Mouse (Mus musculus): Measurements from ENCODE around the gene Zfp747. TPM values are rescaled to one million over a fixed set of nuclear protein-coding genes. Genes with fewer than 3 reads are reported as not detected.
"Not testable (repeated sequence)": the region's sequence is repeated elsewhere in the genome, so short reads cannot be mapped to it uniquely, and the experiment has no call there.

Gene Zfp747
- polyA plus RNA-seq (2012; rRNA removed) = 7.2 and 10.0 TPM in 2 replicates

- H3K4me1 ChIP-seq (ENCODE audit: control insufficient read depth, insufficient read depth, insufficient read length); H3K27me3 ChIP-seq (ENCODE audit: control insufficient read depth, insufficient read depth, low read length); H3K36me3 ChIP-seq (ENCODE audit: control insufficient read depth, insufficient read depth, low read length): not testable (repeated sequence)
- H3K4me3 ChIP-seq (ENCODE audit: extremely low read depth, insufficient read depth, insufficient read length) = peak within 1 kb of the TSS; percentile 87
- DNase-seq (ENCODE audit: low read depth in 1 of 2, low spot score in 2 of 2) = peak; percentile 91 to 95
- H3K27ac ChIP-seq (ENCODE audit: insufficient read depth, low read length) = peak within 1 kb of the TSS; percentile 84
- peak; percentile 28; the same call in 1 of the 2 replicates for TF ChIP-seq CTCF (IDR thresholded peaks at IDR 0.05; ENCODE audit: extremely low read depth, insufficient read depth, insufficient read length, insufficient replicate concordance)
- peak; percentile 53 for TF ChIP-seq POLR2A (IDR thresholded peaks at IDR 0.05; ENCODE audit: low read depth, low read length)
- WGBS = 2% methylated on average over 49 of the region's 49 CpGs
These were observed at the start of gene Zfp747 for GRCm38 (mm10) chr7:127375271-127376245. TSS of gene Zfp747 (minus strand) at chr7:127376050.

GRCm38 (mm10) chr7:127425291-127425690 lies 49.4 kb upstream of the Zfp747 start:
- 90% methylated on average over 3 of the region's 3 CpGs for WGBS

DNA sequence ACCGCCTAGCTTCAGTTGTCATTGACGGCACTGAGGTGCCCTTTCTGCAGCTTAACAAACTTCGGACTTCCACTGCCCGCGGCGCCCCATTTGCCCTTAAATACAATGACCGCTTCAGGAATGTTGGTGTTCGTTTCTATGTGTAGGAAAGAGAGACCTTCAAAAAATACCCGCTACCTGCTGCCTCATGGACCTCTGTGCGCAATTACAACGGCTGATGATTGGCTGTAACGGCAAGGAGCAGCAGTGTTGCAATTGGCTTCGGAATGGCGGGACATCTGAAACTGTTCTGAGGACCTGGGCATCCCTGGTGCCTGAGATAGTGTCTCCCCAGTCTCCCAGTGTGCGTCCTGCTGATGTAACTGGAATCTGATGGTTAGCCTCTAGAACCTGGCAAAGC lies 46.4 kb upstream of the Zfp747 start:
- no peak for DNase-seq (ENCODE audit: low read depth in 1 of 2, low spot score in 2 of 2)
- Histone ChIP-seq H3K4me3 (ENCODE audit: extremely low read depth, insufficient read depth, insufficient read length) (peak overlapping the region; percentile 51), H3K4me1 (ENCODE audit: control insufficient read depth, insufficient read depth, insufficient read length) (0 out of 2 replicates have a peak, but pooled peaks cover 3% of the 10 kb centered on the region), H3K36me3 (ENCODE audit: control insufficient read depth, insufficient read depth, low read length) (peaks cover 7% of the 10 kb centered on the region), H3K27ac (ENCODE audit: insufficient read depth, low read length) (no peak overlapping the region), H3K27me3 (ENCODE audit: control insufficient read depth, insufficient read depth, low read length) (no peaks in the 10 kb centered on the region)
- WGBS = 2% methylated on average over 15 of the region's 15 CpGs
- TF ChIP-seq POLR2A (IDR thresholded peaks at IDR 0.05; ENCODE audit: low read depth, low read length) (no peak), CTCF (IDR thresholded peaks at IDR 0.05; ENCODE audit: extremely low read depth, insufficient read depth, insufficient read length, insufficient replicate concordance) (no peak)

More at GRCm38 (mm10) chr7:127425291-127425690, 49.4 kb upstream of the Zfp747 start:
- no peak overlapping the region for H3K4me3 ChIP-seq (ENCODE audit: extremely low read depth, insufficient read depth, insufficient read length)
- H3K36me3 ChIP-seq (ENCODE audit: control insufficient read depth, insufficient read depth, low read length) = no peaks in the 10 kb centered on the region
- 0 out of 2 replicates have a peak, but pooled peaks cover 3% of the 10 kb centered on the region for H3K4me1 ChIP-seq (ENCODE audit: control insufficient read depth, insufficient read depth, insufficient read length)
- no peaks in the 10 kb centered on the region for H3K27me3 ChIP-seq (ENCODE audit: control insufficient read depth, insufficient read depth, low read length)
- TF ChIP-seq CTCF (IDR thresholded peaks at IDR 0.05; ENCODE audit: extremely low read depth, insufficient read depth, insufficient read length, insufficient replicate concordance) (no peak), POLR2A (IDR thresholded peaks at IDR 0.05; ENCODE audit: low read depth, low read length) (no peak)
- no peak overlapping the region for H3K27ac ChIP-seq (ENCODE audit: insufficient read depth, low read length)
- DNase-seq (ENCODE audit: low read depth in 1 of 2, low spot score in 2 of 2) = no peak

- Histone ChIP-seq H3K36me3 (ENCODE audit: control insufficient read depth, insufficient read depth, low read length) (peaks cover 7% of the 10 kb centered on the region), H3K27ac (ENCODE audit: insufficient read depth, low read length) (peak within 1 kb of the TSS; percentile 89), H3K4me1 (ENCODE audit: control insufficient read depth, insufficient read depth, insufficient read length) (0 out of 2 replicates have a peak, but pooled peaks cover 3% of the 10 kb centered on the region), H3K27me3 (ENCODE audit: control insufficient read depth, insufficient read depth, low read length) (no peaks in the 10 kb centered on the region), H3K4me3 (ENCODE audit: extremely low read depth, insufficient read depth, insufficient read length) (peak within 1 kb of the TSS; percentile 86)
- TF ChIP-seq CTCF (IDR thresholded peaks at IDR 0.05; ENCODE audit: extremely low read depth, insufficient read depth, insufficient read length, insufficient replicate concordance) (no peak), POLR2A (IDR thresholded peaks at IDR 0.05; ENCODE audit: low read depth, low read length) (peak; percentile 88)
- WGBS = 3% methylated on average over 48 of the region's 48 CpGs
- DNase-seq (ENCODE audit: low read depth in 1 of 2, low spot score in 2 of 2) = peak; percentile 83 to 97
These were observed 45.7 kb upstream of the Zfp747 start, which contains the start of gene Zfp688 for GRCm38 (mm10) chr7:127421388-127422191. TSS of gene Zfp688 (minus strand) at chr7:127422068.

- Histone ChIP-seq H3K4me3 (ENCODE audit: extremely low read depth, insufficient read depth, insufficient read length) (no peak overlapping the region), H3K4me1 (ENCODE audit: control insufficient read depth, insufficient read depth, insufficient read length) (no peaks in the 10 kb centered on the region), H3K36me3 (ENCODE audit: control insufficient read depth, insufficient read depth, low read length) (0 out of 2 replicates have a peak, but pooled peaks cover 1% of the 10 kb centered on the region), H3K27ac (ENCODE audit: insufficient read depth, low read length) (no peak overlapping the region), H3K27me3 (ENCODE audit: control insufficient read depth, insufficient read depth, low read length) (no peaks in the 10 kb centered on the region)
- WGBS = 90% methylated on average over 2 of the region's 2 CpGs
- DNase-seq (ENCODE audit: low read depth in 1 of 2, low spot score in 2 of 2) = no peak
- TF ChIP-seq CTCF (IDR thresholded peaks at IDR 0.05; ENCODE audit: extremely low read depth, insufficient read depth, insufficient read length, insufficient replicate concordance) (no peak), POLR2A (IDR thresholded peaks at IDR 0.05; ENCODE audit: low read depth, low read length) (no peak)
These were observed 35.6 kb upstream of the Zfp747 start for GRCm38 (mm10) chr7:127411418-127411817.
